Mouse (Mus musculus): ENCODE results near the gene Parp2.
"Not testable (repeated sequence)": the region's sequence is repeated elsewhere in the genome, so short reads cannot be mapped to it uniquely, and the experiment has no call there.

The Parp2 gene

DNA sequence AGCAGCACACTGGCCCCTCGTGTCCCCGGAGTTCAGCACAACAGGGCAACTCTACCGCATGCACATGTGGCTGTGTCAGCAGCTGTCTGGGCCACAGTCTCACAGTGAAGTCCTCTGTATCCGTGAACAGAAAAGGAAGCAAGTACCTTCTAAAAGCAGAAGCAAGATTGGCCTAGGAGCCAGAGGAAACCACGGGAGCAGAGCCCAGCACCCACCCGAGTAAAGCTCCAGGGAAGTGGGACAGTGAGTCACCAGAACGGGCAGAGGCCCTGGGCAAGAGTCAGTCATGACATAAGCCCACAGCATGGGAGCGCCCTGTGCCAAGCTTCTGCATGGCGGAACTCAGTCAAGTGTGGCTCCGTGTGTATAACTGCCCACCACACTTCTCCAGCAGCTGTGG is 26.3 kb downstream of the Parp2 start:
- DNase-seq, result peak; percentile 41

DNA sequence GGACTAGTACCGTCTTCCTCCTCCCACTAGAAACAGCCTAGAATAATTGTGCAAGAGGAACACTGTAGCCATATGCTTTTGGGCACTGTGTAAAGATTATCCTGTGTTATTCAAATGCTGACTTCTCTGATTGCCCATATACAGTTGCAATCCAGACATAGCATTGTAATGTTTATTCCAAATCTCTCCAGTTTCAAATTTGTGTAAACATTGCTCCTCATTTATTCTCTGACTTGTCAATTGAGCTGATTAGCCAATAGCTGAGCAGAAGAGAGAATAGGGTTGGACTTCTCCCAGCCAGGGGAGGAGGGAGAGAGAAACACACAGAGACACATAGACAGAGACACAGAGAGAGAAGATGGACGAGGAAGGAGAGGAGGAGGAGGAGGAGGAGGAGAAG is 26.8 kb downstream of the Parp2 start:
- DNase-seq, result no peak

DNA sequence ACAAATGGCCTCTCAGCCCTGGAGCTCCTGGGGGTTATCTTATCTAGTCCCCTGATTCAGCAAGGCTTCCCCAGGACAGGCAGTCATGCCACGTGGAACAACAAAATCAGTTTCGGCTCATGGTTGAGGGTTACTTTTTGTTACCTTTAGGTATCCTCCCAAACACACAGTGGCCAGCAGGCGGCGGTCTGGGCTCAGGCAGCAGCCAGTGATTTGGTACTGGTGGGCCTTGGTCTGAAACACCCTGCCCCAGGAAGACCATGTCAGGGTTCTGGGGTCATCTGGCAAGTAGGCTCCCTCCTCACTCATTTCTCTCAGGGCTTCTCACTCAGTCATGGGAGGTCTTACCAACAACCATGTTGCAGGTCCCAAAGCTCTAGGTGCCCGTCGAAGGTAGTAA is 29.6 kb downstream of the Parp2 start:
- no peak for DNase-seq

DNA sequence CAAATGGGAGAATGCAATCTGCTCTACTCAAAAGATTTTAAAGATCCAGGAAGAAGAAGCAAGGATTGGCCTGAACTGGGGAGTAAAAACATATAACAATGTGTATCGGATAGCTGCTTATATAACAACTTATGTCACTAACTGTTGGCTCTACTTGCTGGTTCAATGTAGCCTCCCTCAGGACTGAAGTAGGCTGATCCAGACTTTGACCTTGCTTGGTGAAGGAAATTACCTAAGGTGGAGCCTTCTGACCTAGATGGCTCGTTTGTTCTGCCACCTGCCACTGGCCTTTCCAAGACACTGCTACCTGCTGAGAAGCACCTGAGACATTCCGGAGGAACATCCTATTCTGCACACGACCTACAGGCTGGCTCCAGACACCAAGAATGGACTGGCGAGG is 48.1 kb downstream of the Parp2 start:
- DNase-seq, result no peak

DNA sequence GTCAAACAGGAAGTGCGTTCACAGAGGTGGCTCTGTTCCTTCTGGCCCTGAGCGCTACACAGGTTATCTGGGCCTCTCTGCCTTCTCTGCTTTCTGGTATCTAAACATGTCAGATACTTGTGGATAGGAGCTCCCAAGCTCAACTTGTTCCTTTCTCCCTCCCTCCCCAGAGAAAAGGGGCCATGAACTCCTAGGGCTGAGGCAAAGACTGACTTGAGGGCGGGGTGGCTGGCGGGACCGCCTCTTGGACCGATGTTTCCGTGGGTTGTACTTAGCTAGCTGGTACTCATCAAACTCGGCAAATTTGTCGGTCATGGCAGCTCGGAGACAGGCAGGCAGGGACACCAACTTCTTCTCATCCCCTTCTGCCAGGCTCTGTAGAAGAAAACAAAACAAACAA is 55.0 kb downstream of the Parp2 start:
- no peak for DNase-seq

DNA sequence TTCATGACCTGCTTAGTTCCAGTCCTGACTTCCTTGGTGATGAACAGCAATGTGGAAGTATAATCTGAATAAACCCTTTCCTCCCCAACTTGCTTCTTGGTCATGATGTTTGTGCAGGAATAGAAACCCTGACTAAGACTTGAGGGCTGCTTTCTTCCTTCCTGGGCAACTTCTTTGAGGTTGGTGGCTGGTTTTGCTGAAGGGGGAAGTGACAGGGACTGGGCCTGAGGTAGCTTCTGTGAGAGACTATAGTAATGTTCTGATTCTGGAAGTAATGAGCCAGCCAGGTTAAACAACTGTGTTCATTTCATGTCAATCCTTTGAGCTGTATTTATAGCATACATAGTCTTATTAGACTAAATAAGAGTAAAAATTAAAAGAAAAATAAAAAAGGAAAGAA is 57.4 kb downstream of the Parp2 start:
- DNase-seq, result not testable (repeated sequence)

DNA sequence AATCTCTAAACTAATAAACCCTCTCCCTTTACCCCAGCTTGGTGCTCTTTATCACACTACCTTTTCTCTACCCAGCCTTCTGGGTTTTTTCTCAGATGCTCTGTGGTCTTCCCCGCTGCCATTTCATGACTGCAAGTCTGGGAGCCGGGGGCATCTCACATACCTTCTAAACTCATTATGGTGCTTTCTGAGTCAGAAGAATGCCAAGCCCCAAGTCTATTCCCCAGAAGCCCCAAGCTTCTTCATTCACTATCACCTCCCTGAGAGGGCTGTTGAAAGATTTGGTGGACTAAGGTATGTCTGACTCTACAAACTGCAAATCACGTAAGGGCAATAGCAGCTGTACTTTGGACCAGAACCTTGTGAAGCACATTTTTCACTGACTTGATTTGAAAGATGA is 59.3 kb downstream of the Parp2 start:
- DNase-seq, result no peak

DNA sequence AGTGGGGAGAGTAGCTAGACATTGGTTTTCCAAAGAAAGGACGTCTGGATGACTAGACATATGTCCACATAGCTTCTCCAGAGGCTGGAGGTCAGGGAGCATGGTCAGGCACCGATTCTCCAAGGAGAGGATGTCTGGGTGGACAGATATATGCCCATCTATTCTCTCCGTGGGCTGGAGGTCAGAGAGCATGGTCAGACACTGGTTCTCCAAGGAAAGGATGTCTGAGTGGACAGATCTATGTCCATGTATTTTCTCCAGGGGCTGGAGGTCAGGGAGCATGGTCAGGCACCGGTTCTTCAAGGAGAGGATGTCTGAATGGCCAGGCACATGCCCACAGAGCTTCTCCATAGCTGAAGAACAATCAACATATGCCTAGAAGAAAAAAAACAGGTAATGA is 60.6 kb downstream of the Parp2 start:
- DNase-seq, result no peak

DNA sequence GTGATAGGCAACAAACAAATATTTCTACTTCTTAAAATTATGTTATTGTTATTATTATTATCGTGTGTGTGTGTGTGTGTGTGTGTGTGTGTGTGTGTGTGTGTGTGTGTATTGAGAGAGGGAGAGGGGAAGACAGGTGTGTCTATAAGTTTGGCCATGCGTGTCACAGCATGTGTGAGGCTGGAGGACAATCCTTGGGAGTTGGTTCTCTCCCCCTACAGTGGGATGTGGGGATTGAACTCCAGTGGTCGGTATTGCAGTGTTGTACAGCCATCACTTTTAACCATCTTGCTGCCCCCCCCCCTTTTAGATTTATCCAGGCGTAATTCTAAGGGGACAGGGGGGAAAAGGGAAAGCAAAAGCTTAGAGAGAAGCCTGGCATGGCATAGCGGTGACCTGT is 61.0 kb downstream of the Parp2 start:
- no peak for DNase-seq

DNA sequence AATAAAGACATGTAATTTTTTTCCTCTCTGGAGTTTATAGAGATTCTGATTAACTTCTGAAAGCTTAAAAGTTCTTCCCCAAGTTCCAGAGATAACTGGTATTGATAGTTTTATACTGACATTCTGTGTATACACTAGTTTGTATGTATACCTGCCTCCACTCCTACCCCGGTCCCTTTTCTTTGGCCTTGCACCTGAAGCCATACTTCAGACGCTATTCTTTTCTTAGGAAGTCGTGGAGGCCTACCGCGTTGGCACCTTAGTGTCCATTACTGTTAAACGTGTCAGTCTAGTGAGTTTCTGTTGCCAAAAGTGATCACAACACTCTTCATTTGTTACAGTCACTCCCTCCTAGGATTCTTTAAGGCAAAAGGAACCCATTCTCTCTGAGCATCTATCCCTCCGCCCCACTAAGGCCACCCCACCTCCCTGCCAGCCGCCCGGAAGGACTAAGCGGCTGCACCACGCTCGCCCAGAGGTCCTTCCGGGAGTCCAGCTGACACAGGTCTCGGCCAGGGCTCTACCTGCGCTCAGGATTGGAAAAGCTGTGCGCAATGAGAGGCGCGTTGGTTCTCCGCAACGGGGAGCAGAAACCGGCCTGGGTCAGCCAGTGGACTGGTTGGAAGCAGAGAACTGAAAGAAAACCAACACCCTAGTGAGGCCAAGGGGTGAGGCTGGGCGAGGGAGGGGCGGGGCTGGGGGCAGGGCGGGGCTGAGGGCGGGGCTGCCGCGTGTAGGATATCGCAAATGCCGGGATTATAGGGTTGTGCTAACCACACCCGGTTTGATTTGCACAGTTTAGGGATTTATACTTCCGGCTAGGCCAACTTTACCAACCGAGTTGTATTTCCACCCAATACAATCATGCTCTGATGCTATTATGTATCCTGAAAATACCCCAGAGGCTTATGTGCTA is 62.5 kb downstream of the Parp2 start, which contains the start of gene Tep1:
Gene Tep1, minus strand, starts transcription at position 672 of the 916 bp plus-strand sequence.
- peak; percentile 75 for DNase-seq

DNA sequence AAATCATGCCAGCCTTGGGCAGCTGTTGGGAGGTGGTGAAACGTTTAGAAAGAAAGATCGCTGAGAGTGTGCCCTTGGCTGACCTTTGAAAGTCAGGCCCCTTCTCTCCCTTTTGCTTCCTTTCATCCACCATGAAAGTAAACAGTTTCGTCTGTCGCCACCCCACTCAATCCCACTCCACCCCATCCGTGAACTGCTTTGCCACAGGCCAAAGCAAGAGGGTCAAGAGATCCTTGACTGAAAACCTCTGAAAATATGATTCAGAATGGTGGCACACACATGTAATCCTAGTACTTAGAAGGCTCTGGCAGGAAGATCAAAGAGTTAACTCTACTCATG is 63.1 kb downstream of the Parp2 start:
- DNase-seq, result no peak

All from cerebellum, adult 11 months (tissue).